Mouse (Mus musculus): Measurements from ENCODE around the gene Pik3c2a.

Pik3c2a gene

GRCm38 (mm10) chr7:116443004-116443696, at the start of gene Pik3c2a:
Gene Pik3c2a (minus strand): TSS chr7:116443449.
- DNase-seq (ENCODE audit: low read depth): peak; percentile 96

- peak; percentile 38 for DNase-seq (ENCODE audit: low read depth)
Measured at GRCm38 (mm10) chr7:116491113-116491512, 47.9 kb upstream of the Pik3c2a start.

- no peak for DNase-seq (ENCODE audit: low read depth)
Measured at GRCm38 (mm10) chr7:116485062-116485601, 41.9 kb upstream of the Pik3c2a start.

GRCm38 (mm10) chr7:116484213-116484612, 41.0 kb upstream of the Pik3c2a start:
- DNase-seq (ENCODE audit: low read depth): peak; percentile 57

GRCm38 (mm10) chr7:116483782-116484181, 40.5 kb upstream of the Pik3c2a start:
- no peak for DNase-seq (ENCODE audit: low read depth)

- DNase-seq (ENCODE audit: low read depth): no peak
Measured at GRCm38 (mm10) chr7:116483106-116483505, 39.9 kb upstream of the Pik3c2a start.

GRCm38 (mm10) chr7:116476264-116476663, 33.0 kb upstream of the Pik3c2a start:
- no peak for DNase-seq (ENCODE audit: low read depth)

- no peak for DNase-seq (ENCODE audit: low read depth)
Measured at GRCm38 (mm10) chr7:116475836-116476235, 32.6 kb upstream of the Pik3c2a start.

- no peak for DNase-seq (ENCODE audit: low read depth)
Measured at GRCm38 (mm10) chr7:116462114-116462513, 18.9 kb upstream of the Pik3c2a start.

- DNase-seq (ENCODE audit: low read depth): peak; percentile 87
Measured at GRCm38 (mm10) chr7:116458985-116459441, 15.8 kb upstream of the Pik3c2a start.

- DNase-seq (ENCODE audit: low read depth): no peak
Measured at GRCm38 (mm10) chr7:116457391-116457790, 14.1 kb upstream of the Pik3c2a start.

GRCm38 (mm10) chr7:116456964-116457363, 13.7 kb upstream of the Pik3c2a start:
- DNase-seq (ENCODE audit: low read depth): no peak

- no peak for DNase-seq (ENCODE audit: low read depth)
Measured at GRCm38 (mm10) chr7:116446645-116447044, 3.4 kb upstream of the Pik3c2a start.

GRCm38 (mm10) chr7:116444326-116444809, 1.1 kb upstream of the Pik3c2a start:
- peak; percentile 33 for DNase-seq (ENCODE audit: low read depth)

- DNase-seq (ENCODE audit: low read depth): no peak
Measured at GRCm38 (mm10) chr7:116443697-116444325, 562 bp upstream of the Pik3c2a start.

- DNase-seq (ENCODE audit: low read depth): no peak
Measured at GRCm38 (mm10) chr7:116442226-116442625, 1.0 kb downstream of the Pik3c2a start.

GRCm38 (mm10) chr7:116441346-116441745, 1.9 kb downstream of the Pik3c2a start:
- peak; percentile 60 for DNase-seq (ENCODE audit: low read depth)

GRCm38 (mm10) chr7:116431661-116432060, 11.6 kb downstream of the Pik3c2a start:
- DNase-seq (ENCODE audit: low read depth): no peak

- DNase-seq (ENCODE audit: low read depth): peak; percentile 66
Measured at GRCm38 (mm10) chr7:116430926-116431325, 12.3 kb downstream of the Pik3c2a start.

- no peak for DNase-seq (ENCODE audit: low read depth)
Measured at GRCm38 (mm10) chr7:116427206-116427605, 16.0 kb downstream of the Pik3c2a start.

- no peak for DNase-seq (ENCODE audit: low read depth)
Measured at GRCm38 (mm10) chr7:116425771-116426170, 17.5 kb downstream of the Pik3c2a start.

GRCm38 (mm10) chr7:116421081-116421480, 22.2 kb downstream of the Pik3c2a start:
- DNase-seq (ENCODE audit: low read depth): no peak

- DNase-seq (ENCODE audit: low read depth): peak; percentile 73
Measured at GRCm38 (mm10) chr7:116409438-116409837, 33.8 kb downstream of the Pik3c2a start.
